In genomic region chr4:125300503-125301457, GRCm38 (mm10) we compare ENCODE assay signal across 8 mouse cellular contexts.
A peak's percentile ranks its signal among the peaks of the same experiment; 100 is the strongest.
DNase-seq lines count a peak whose midpoint lies in the region; ATAC-seq and TF ChIP-seq lines count a peak whose summit lies in the region.

No protein-coding gene starts in this region.

- no peak for ATAC-seq in kidney, embryonic 14.5 days (ENCODE audit: low FRiP score, low TSS enrichment)
- ATAC-seq in forebrain, postnatal 0 days: no peak

- no peak overlapping the region for H3K4me3 ChIP-seq in kidney, embryonic 14.5 days (ENCODE audit: low read length)
- H3K4me3 ChIP-seq in forebrain, postnatal 0 days (ENCODE audit: low read depth, low read length): 0 out of 2 replicates have a peak overlapping the region, but pooled peaks have one; percentile 5
- H3K4me3 ChIP-seq in left cerebral cortex, adult 2 months: no peak overlapping the region; the same call in 1 of the 2 replicates

- no peak overlapping the region for H3K9ac ChIP-seq in kidney, embryonic 14.5 days (ENCODE audit: low read depth, low read length)
- H3K9ac ChIP-seq in forebrain, postnatal 0 days: 0 out of 2 replicates have a peak overlapping the region, but pooled peaks have one; percentile 28

- DNase-seq in kidney, adult 11 months: peak; percentile 11
- peak; percentile 76 for DNase-seq in adrenal gland, adult 2 months
- no peak for DNase-seq in forebrain, postnatal 0 days
- DNase-seq in kidney, adult 9 months: peak; percentile 33
- peak; percentile 90 for DNase-seq in mesoderm, embryonic 11.5 days (ENCODE audit: low read depth, low spot score)
- DNase-seq in thymus, postnatal 0 days (ENCODE audit: low spot score): peak; percentile 28
- DNase-seq in left cerebral cortex, adult 2 months (ENCODE audit: extremely low spot score in 1 of 2, low spot score in 2 of 2): no peak

- H3K27me3 ChIP-seq in kidney, embryonic 14.5 days (ENCODE audit: control insufficient read depth, insufficient read depth, low read length): peaks cover 12% of the 10 kb centered on the region
- no peaks in the 10 kb centered on the region for H3K27me3 ChIP-seq in forebrain, postnatal 0 days (ENCODE audit: insufficient read depth, low read length)

- no peaks in the 10 kb centered on the region for H3K4me1 ChIP-seq in kidney, embryonic 14.5 days (ENCODE audit: control insufficient read depth, insufficient read depth, low read length)
- peaks cover 5% of the 10 kb centered on the region; the same call in 1 of the 2 replicates for H3K4me1 ChIP-seq in forebrain, postnatal 0 days (ENCODE audit: insufficient read depth)

- H3K27ac ChIP-seq in kidney, embryonic 14.5 days (ENCODE audit: low read depth, low read length): no peak overlapping the region
- 0 out of 2 replicates have a peak overlapping the region, but pooled peaks have one; percentile 15 for H3K27ac ChIP-seq in forebrain, postnatal 0 days (ENCODE audit: low read depth, low read length)
- H3K27ac ChIP-seq in left cerebral cortex, adult 2 months: no peak overlapping the region

- intact Hi-C loops in left cerebral cortex, adult 2 months (cut with DNase I): loop anchor here (5.0 kb wide), 1 partner anchor 97 kb away; no protein-coding TSS in a partner anchor

- TF ChIP-seq CTCF in forebrain, postnatal 0 days (IDR thresholded peaks at IDR 0.05; ENCODE audit: low read depth): no peak
- no peak for TF ChIP-seq CTCF in left cerebral cortex, adult 2 months (IDR thresholded peaks at IDR 0.05)

- H3K4me2 ChIP-seq in kidney, embryonic 14.5 days (replicated peaks; ENCODE audit: low read depth, low read length): no peak overlapping the region
- peak overlapping the region; percentile 32 for H3K4me2 ChIP-seq in forebrain, postnatal 0 days (ENCODE audit: low read depth)

- H3K9me3 ChIP-seq in kidney, embryonic 14.5 days (ENCODE audit: control insufficient read depth, low read length): no peaks in the 10 kb centered on the region
- no peaks in the 10 kb centered on the region for H3K9me3 ChIP-seq in forebrain, postnatal 0 days (ENCODE audit: low read length)

- no peaks in the 10 kb centered on the region for H3K36me3 ChIP-seq in kidney, embryonic 14.5 days (ENCODE audit: control insufficient read depth, insufficient read depth, low read length)
- H3K36me3 ChIP-seq in forebrain, postnatal 0 days (ENCODE audit: insufficient read depth): no peaks in the 10 kb centered on the region

- WGBS in kidney, embryonic 14.5 days: 23% methylated on average over 33 of the region's 33 CpGs
- WGBS in forebrain, postnatal 0 days: 16% methylated on average over 33 of the region's 33 CpGs

Comparison
In these comparisons a context has a peak if more than half of its experiments do, and no peak if none do; other contexts are left out.
1. DNase-seq: peak in kidney, adult 11 months (single experiment), adrenal gland, adult 2 months (single experiment), kidney, adult 9 months (single experiment), mesoderm, embryonic 11.5 days (single experiment) and thymus, postnatal 0 days (single experiment); none in forebrain, postnatal 0 days (single experiment) and left cerebral cortex, adult 2 months (0 of 2).